Mouse (Mus musculus) heart, adult 2 months (tissue): Measurements from ENCODE around the gene Tbc1d5.

Experiments used
- CTCF ChIP-seq: fragments of 200-600 bp; IDR thresholded peaks from 2 replicates; pipeline ENCODE4 v1.8.1; 2022; ENCODE audit warnings: antibody characterized with exemption, mild to moderate bottlenecking, moderate library complexity
- EP300 ChIP-seq: fragments of 200-500 bp; IDR thresholded peaks from 2 replicates; pipeline ENCODE4 v1.6.1; 2011; ENCODE audit warnings: low read depth, low read length, control low read depth; ENCODE audit not compliant: insufficient read depth
- POLR2A ChIP-seq: fragments of 200-500 bp; IDR thresholded peaks from 2 replicates; pipeline ENCODE4 v1.6.1; 2011; ENCODE audit warnings: mild to moderate bottlenecking, low read depth, low read length, control low read depth; ENCODE audit not compliant: insufficient read depth

DNA sequence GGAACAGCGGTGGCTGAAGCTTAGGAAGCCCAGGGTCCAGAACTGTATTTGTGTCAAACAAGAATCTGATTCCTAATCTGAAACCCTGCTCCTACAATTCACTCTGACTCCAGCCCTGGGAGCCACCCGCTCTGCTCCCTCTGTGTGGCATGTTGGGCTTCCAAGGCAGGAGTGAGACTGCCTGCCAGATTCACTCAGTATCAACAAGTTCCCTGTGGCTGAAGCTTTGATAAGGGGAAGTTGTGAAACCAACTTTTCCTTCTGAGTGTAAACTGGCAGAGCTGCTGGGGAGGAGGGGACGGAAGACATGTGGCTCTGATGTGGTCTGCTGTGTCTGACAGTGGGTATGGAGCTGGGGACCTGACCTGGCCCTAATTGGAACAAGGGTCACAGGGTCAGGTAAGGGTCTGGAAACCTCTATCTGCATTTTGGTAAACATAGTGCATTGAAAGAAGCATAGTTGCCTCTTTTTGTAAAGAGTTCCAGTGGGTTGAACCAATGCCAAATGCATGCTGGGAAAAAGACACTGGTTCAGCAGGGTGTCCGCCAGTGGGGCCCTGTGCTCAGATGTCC, 443.7 kb downstream of the Tbc1d5 start:
- peak; percentile 83; the same call in 1 of the 2 replicates for TF ChIP-seq EP300
- TF ChIP-seq CTCF = no peak
- TF ChIP-seq POLR2A = peak; percentile 67
